Mouse (Mus musculus) cerebellum, adult 18-20 months (tissue): ENCODE results near the gene Sorcs1.

ENCODE experiments used
- DNase-seq, 2 experiments: peaks; one replicate each; pipeline ENCODE4 v3.0.0; 2021

Gene Sorcs1

DNA sequence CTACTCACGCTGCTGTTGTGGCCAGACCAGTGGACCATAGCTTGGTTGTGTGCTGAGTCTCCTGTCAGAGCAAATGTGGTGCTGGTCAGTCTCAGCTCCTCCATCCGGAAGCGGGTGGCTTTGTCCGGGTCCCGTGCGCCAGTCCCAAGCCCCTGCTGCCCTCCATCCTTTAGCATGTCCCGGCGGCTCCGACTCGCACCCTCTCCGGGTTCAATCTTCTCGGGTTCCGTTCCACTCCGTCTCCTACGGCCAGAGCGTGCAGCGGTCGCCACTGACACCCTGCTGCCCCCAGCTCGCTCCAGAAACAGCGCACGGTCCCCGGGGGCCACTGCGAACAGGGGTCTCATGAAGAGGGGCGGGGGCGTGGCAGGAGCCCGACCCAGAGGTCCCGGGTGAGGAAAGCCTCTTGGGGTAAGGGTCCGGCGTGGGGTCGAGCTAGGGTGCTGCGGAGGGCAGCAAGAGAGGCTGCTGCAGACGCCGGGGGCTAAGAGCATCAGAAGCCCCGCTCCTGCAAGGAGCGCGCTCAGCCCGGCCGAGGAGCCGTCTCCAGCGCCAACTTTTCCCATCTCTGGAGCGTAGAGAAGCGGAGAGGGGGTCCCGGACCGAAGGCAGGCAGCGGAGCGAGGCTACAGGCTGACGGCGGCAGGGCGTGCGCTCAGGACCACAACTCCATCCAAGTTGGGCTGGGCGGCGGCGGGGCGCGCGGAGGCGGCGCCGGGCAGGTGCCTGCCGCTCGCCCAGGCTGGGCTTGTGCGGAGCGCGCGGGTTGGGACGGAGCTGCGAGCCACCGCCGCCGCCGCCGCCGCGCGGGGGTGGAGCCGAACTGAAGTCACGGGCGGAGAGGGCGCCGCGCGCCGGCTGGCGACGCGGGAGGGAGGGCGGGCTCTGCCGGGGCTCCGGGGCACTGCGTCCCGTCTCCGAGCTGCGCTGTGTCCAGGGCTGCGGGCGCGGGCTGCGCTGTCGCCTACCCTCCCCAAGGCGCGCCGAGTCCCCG, at the start of gene Sorcs1:
Gene Sorcs1 (minus strand): TSS at position 744 of the 994 bp plus-strand sequence.
- peak; percentile 33 to 65 for DNase-seq

GRCm38 (mm10) chr19:50683277-50683676, 4.8 kb upstream of the Sorcs1 start:
- DNase-seq, result no peak

- DNase-seq, result no peak
Observed at GRCm38 (mm10) chr19:50678946-50679345, 500 bp upstream of the Sorcs1 start.

DNA sequence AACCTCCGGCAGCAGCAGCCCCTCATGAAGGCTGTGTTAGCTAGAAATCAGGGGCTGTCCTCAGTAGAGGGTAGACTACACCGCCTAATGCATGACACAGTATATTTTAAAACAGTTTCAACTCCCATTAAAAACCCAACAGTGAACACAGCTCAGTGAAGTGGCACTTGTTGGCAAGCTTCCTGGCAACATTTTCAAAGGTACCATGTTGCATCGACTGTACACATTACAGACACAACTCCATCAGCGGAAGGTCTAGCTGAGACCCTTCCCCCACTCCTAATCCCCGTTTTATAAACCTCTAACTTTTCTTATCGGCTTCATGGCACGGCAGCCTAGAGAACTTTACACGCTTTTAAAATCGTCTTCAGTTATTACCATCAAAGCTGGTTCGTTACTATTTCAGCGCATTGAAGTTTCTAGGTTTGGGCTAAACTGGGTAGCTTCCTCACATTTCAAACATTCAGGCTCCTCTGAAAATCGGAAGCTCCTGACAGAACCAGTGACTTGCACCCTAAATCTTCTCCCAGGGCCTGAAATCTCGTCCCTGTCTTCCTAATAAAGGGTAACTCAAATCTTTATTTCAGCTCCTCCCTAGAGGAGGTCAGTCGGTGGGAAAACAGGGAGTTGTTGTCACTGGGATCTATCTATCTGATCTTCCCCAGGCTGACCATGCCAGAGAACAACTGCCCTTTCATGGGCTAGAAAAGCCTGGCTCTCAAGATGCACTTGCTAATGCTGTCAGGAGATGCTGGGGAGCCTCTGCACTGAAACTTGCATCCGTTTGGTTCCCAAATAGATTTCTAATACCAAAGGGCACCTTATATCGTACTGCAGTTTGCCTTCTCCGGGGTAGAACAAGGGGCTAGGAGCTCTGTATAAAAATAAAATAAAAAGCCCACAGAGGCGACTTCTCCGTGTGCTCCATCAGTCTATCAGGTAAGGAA, 1.6 kb downstream of the Sorcs1 start:
- peak in 1 of 2 experiments; percentile 9 for DNase-seq

DNA sequence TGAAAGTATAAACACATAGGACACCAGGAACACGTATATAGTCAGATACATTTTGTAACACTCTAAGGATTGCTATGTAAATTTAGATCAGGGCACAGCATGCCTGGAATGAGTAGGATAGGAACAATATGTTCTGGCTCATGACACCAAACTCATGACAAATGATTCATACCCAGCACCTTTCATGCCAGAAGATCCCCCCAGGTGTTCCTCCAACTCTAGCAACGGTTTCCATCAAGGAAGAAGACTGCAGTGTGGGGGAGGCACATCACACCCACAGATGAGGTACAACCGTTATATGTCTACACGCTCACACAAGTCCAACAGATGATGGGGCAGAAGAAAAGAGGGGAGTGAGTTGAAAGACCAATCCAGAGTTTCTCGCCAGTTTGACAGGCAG, 3.5 kb downstream of the Sorcs1 start:
- DNase-seq, result no peak

DNA sequence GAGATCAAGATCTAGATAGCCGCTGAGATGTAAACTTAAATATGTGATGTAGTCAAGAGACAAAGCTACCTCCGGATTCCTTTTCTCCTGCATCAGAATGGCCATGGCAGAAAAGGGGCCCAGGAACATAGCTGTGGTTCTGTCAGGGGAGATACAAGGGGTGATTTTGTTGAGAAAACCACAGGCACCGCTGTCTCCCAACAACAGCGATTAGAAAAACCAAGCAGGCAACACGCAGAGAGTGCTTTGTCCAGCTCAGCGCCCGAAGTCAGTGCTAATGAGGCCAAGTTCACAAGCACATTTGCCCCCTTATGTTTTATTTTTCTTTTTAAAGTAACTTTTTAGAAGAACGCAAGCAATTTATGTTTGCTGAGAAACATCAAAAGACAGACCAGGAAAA, 10.9 kb downstream of the Sorcs1 start:
- no peak for DNase-seq

- no peak for DNase-seq
Observed at GRCm38 (mm10) chr19:50664311-50664710, 14.1 kb downstream of the Sorcs1 start.

DNA sequence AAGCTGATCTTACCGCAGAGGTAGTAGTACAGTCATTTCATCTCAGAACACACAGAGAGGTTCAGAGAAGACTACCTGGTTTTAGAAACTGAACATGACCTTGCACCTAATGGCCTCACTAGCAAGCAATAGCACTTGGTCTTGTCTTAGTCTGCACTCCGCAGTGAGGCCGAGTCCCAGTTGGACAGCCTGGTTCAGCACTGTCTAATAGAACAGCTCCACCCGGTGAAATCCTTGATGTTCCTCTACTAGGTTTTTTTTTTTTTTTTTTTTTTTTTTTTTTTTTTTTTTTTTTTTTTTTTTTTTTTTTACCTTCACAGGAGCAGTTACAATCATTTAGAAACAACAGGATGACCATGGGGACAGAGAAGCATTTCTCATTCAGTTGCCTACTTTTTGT, 19.3 kb downstream of the Sorcs1 start:
- no peak for DNase-seq

DNA sequence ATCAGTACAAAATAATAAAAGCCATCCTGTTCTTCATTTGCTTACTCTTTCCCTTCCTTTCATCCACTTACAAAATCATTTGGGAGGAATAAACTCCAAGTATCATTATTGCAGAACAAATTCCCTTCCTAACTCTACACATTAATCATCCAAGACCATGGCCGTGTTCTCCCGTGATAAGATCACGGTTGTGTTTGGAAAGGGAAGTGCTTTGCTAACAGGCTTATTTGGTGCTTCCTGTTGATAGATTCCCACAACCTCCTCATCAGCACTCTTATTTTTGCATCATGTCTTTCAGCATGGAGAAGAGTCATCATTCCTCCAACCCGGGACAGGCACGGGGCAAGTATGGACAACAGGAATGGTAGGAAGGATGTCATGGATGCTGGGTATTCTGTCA, 25.7 kb downstream of the Sorcs1 start:
- DNase-seq, result no peak

GRCm38 (mm10) chr19:50643836-50644235, 34.6 kb downstream of the Sorcs1 start:
- peak; percentile 4 for DNase-seq

GRCm38 (mm10) chr19:50642121-50642520, 36.3 kb downstream of the Sorcs1 start:
- no peak for DNase-seq

DNA sequence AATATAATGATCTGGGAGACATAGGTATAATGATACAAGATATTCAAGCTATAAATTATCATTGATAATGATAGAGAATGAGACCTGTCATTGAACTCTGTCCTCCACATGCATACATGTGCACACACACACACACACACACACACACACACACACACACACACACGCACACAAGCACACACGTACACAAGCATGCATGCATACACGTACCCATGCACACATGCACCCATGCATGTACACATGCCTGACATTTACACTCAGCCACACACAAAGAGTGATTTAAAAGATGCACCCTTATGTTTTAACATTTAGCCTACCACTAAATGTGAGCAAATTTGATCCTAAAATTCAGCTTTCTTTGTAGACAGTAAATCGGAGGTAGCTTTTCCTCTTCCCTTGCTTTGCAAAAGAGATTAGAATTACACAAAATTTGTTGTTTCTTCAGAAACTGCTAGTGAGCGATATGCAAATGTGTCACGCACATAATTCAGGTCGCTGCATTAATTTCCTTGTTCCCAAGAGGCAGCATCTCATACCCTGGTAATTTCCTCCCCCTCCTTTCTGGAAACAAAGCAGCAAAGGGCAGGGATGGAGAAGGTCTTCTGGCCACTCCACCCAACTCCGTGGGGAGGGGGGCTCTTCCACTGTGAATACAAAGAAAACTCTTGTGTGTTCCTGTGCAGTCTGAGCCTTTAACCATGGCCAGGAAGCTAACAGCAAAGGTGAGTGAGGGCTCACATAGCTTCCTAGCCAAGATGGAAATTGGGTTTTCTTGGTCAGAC, 38.0 kb downstream of the Sorcs1 start:
- DNase-seq, result no peak

GRCm38 (mm10) chr19:50638176-50638575, 40.3 kb downstream of the Sorcs1 start:
- DNase-seq, result no peak

- no peak for DNase-seq
Observed at GRCm38 (mm10) chr19:50614013-50614412, 64.4 kb downstream of the Sorcs1 start.

DNA sequence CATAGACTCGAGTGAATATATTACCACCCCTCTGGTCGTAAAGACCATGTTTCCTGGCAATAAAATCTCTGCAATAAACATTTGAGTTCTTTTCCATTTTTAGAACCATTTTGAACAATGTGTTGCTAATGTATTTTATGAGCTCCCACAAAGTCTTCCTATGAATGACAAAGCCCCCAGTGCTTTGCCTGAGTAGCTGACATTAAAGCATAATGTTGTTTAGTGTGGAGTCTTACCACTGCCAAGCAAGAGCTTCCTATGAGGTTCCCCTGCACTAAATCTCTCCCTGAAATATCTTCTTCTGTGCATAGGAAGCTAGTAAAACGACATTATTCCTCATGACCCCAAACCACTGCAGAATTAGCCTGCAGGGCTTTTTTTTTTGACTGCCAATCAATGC, 66.8 kb downstream of the Sorcs1 start:
- DNase-seq, result no peak

- no peak for DNase-seq
Observed at GRCm38 (mm10) chr19:50603882-50604281, 74.6 kb downstream of the Sorcs1 start.

DNA sequence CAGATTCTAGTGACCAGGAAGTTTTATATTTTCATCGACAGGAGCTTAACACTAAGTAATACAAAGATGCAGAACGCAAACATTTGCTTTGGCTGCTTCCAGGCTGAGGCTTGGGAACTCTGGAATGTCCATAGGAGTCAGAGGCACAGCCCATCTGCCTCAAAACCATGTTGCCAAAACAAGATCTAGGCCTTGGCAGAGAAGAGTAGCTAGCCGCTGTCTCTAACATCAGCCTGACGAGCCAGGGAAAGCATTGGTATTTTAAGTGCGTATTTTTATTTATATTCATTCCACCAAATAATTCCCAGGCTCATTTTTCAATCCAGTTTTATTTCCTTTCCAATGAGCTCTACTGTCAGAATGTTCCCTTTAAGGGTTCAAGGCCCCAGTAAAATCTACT, 75.1 kb downstream of the Sorcs1 start:
- peak in 1 of 2 experiments; percentile 15 for DNase-seq

GRCm38 (mm10) chr19:50597300-50597699, 81.1 kb downstream of the Sorcs1 start:
- DNase-seq, result no peak

- DNase-seq, result peak; percentile 6 to 16
Observed at GRCm38 (mm10) chr19:50586182-50586581, 92.3 kb downstream of the Sorcs1 start.

- no peak for DNase-seq
Observed at GRCm38 (mm10) chr19:50582952-50583351, 95.5 kb downstream of the Sorcs1 start.

- no peak for DNase-seq
Observed at GRCm38 (mm10) chr19:50569669-50570195, 108.7 kb downstream of the Sorcs1 start.

- DNase-seq, result no peak
Observed at GRCm38 (mm10) chr19:50566306-50566705, 112.1 kb downstream of the Sorcs1 start.
